Mouse (Mus musculus) neural tube, embryonic 12.5 days (tissue): ENCODE results near the gene C2cd2. TPM values are rescaled to one million over a fixed set of nuclear protein-coding genes. Genes with fewer than 3 reads are reported as not detected.

Source experiments
- ATAC-seq: fragments of 200-750 bp; cut with Nextera tagmentation; 2 replicates; pipeline ENCODE4 v1.8.0; 2017; ENCODE audit warnings: low read depth, mild to moderate bottlenecking, moderate TSS enrichment, moderate library complexity; ENCODE audit not compliant: low FRiP score
- H3K27ac ChIP-seq: fragments of 300-500 bp; sonication (generic); 2 replicates; pipeline ENCODE4 v1.5.1; 2016
- H3K27me3 ChIP-seq: fragments of 300-500 bp; sonication (generic); replicated peaks from 2 replicates; pipeline ENCODE4 v1.6.1; 2016; ENCODE audit warnings: mild to moderate bottlenecking
- H3K36me3 ChIP-seq: fragments of 300-500 bp; sonication (generic); 2 replicates; pipeline ENCODE4 v1.6.1; 2016; ENCODE audit warnings: mild to moderate bottlenecking
- H3K4me1 ChIP-seq: fragments of 300-500 bp; sonication (generic); 2 replicates; pipeline ENCODE4 v1.6.1; 2016
- H3K4me2 ChIP-seq: fragments of 300-500 bp; sonication (generic); replicated peaks from 2 replicates; pipeline ENCODE4 v1.6.1; 2016; ENCODE audit warnings: mild to moderate bottlenecking
- H3K4me3 ChIP-seq: fragments of 300-500 bp; sonication (generic); 2 replicates; pipeline ENCODE4 v1.5.1; 2016
- H3K9ac ChIP-seq: fragments of 300-500 bp; sonication (generic); 2 replicates; pipeline ENCODE4 v1.6.1; 2016; ENCODE audit warnings: mild to moderate bottlenecking
- H3K9me3 ChIP-seq: fragments of 300-500 bp; sonication (generic); 2 replicates; pipeline ENCODE4 v1.6.1; 2016; ENCODE audit warnings: mild to moderate bottlenecking
- WGBS: fragments of 180-500 bp; shearing (Covaris S2); methylation state at CpG from one replicate; pipeline ENCODE4 v1.1.7; 2016; 5-methylcytosine and 5-hydroxymethylcytosine counted together
- polyA plus RNA-seq: library from polyadenylated mRNA; unstranded; fragments of >200 nt; fragmentation: Nextera tagmentation; extraction: Ambion mirVana; gene quantifications from 2 replicates; pipeline ENCODE4 v1.2.1, GENCODE M21; 2016

The C2cd2 gene
- polyA plus RNA-seq, 1 experiment from 2014 or later: 17.1 TPM

DNA sequence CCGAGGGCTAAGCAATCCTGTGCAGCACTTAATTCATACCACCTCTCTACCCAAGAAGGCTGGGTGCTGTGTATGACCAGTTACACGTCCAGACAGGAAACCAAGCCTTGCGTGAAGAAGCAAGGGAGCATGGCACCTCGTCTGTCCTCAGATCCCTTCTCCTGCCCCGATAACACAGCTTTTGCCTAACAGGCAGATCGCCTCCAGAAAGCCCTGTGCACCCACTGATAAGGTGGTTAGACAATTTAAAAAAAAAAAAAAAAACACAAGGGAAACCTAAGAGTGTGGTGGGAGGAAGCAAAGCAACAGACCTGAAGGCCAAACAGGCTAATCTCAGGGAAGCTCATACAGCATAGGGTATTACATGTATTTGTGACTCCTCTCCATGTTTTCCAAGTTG lies 54.9 kb downstream of the C2cd2 start:
- no peaks in the 10 kb centered on the region for H3K36me3 ChIP-seq
- no peak overlapping the region for H3K4me3 ChIP-seq
- no peaks in the 10 kb centered on the region for H3K4me1 ChIP-seq
- H3K9ac ChIP-seq: no peak overlapping the region
- no peak for ATAC-seq
- H3K4me2 ChIP-seq: no peak overlapping the region
- no peaks in the 10 kb centered on the region for H3K9me3 ChIP-seq
- no peaks in the 10 kb centered on the region for H3K27me3 ChIP-seq
- H3K27ac ChIP-seq: no peak overlapping the region
- 86% methylated on average over 6 of the region's 6 CpGs for WGBS

DNA sequence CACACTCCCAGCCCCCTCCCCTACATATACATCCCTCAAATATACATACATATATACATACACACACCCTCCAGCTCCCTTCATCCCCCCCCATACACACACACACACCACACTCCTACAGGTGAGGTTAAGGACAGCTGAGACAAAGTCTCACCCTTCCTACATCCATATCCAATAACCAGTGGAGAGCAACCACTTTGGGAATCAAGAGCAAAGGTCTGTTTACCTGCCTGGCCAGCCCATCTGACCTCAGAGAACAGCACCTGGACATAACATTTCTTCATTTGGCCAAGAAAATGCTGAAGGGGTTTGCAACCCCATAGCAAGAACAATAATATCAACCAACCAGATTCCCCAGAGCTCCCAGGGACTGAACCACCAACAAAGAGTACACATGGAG lies 56.1 kb downstream of the C2cd2 start:
- Histone ChIP-seq H3K27me3 (no peaks in the 10 kb centered on the region), H3K27ac (no peak overlapping the region), H3K4me3 (no peak overlapping the region), H3K9me3 (no peaks in the 10 kb centered on the region), H3K36me3 (no peaks in the 10 kb centered on the region), H3K9ac (no peak overlapping the region), H3K4me1 (no peaks in the 10 kb centered on the region), H3K4me2 (no peak overlapping the region)
- no peak for ATAC-seq

DNA sequence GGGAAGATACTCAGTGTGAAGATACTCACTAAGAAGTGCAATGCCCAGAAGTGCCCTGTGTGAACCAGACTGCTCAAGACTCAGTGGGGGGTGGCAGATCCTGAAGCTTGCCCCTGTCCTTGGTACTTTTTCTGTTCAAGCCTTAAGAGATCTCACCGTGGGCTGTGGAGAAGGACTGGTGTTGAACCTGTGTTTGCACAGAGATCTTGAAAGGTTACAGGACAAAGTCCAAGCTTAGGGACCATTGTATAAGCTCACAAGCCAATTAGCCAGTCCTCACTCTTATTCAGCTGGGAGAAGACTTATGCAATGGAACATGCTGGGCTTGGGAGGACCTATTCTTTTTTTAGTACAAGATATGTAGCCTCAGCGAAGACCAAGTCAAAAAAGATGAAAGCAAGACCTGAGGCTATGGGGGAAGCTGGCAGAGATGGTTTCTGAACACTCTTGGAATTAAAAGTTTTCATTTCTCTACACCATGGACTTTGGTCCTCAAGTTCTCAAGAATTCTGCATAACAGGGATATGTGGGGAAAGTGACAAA lies 56.9 kb downstream of the C2cd2 start:
- WGBS: 77% methylated on average over 2 of the region's 2 CpGs
- no peak overlapping the region for H3K4me3 ChIP-seq

DNA sequence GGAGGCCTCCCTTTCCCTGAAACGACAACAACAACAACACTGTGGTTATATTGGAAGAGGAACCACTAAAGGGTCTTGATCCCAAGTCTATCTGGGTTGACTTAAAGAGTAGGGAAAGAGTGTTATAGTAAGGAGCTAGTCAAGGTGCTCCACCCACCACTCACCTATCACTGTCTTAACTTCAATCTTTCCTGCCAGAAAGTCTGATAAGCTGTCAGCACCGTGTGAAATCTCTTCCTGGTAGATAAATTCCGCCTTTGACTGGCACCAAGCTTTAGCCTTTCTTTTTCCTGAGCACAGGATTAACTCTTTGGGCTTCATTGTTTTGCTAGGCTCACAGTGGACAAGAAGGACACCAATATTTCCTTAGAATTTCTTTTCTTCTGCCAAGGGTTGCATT lies 58.4 kb downstream of the C2cd2 start:
- H3K4me2 ChIP-seq: no peak overlapping the region
- H3K9me3 ChIP-seq: no peaks in the 10 kb centered on the region
- no peaks in the 10 kb centered on the region for H3K4me1 ChIP-seq
- 81% methylated on average over 3 of the region's 3 CpGs for WGBS
- no peak for ATAC-seq
- no peaks in the 10 kb centered on the region for H3K27me3 ChIP-seq
- no peak overlapping the region for H3K4me3 ChIP-seq
- no peak overlapping the region for H3K27ac ChIP-seq
- no peaks in the 10 kb centered on the region for H3K36me3 ChIP-seq
- H3K9ac ChIP-seq: no peak overlapping the region

More for the DNA sequence above, 56.9 kb downstream of the C2cd2 start:
- Histone ChIP-seq H3K27me3 (no peaks in the 10 kb centered on the region), H3K9ac (no peak overlapping the region), H3K4me2 (no peak overlapping the region), H3K36me3 (no peaks in the 10 kb centered on the region), H3K27ac (no peak overlapping the region), H3K4me1 (no peaks in the 10 kb centered on the region), H3K9me3 (no peaks in the 10 kb centered on the region)
- no peak for ATAC-seq

DNA sequence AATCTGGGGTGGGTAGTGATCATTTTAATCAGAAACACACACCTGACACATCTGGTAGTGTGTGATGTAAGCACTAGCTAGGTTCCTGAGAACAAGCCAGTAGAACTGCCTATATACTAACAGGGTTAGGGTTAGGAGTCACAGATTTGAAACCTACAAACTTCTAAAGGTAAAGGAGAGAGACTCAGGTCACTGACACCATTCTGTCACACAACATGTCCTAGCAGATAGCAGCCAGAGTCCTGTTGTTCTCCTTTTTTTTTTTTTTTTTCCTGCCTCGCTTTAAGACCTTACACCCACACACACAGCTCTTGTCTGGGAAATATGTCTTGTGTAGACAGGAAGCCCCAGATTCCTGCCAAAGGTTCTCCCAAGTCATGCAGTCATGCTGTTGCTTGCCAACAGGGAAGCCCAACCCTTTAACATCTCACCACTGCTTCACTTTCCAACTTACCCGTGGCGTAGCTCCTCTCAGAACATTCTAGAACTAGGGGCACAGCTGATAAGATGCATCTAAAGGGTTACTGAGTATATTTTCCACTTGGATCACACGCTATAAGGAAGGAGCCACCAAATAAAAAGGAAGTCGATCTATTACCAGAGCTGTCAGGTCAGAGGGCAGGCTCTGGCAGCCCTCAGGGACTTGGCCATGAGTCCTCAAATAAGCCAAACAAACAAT lies 64.9 kb downstream of the C2cd2 start:
- 80% methylated on average over 5 of the region's 5 CpGs for WGBS
- Histone ChIP-seq H3K4me3 (no peak overlapping the region), H3K36me3 (no peaks in the 10 kb centered on the region), H3K9me3 (no peaks in the 10 kb centered on the region), H3K27ac (no peak overlapping the region), H3K9ac (no peak overlapping the region), H3K4me1 (0 out of 2 replicates have a peak, but pooled peaks cover 4% of the 10 kb centered on the region), H3K27me3 (no peaks in the 10 kb centered on the region), H3K4me2 (no peak overlapping the region)
- ATAC-seq: no peak

DNA sequence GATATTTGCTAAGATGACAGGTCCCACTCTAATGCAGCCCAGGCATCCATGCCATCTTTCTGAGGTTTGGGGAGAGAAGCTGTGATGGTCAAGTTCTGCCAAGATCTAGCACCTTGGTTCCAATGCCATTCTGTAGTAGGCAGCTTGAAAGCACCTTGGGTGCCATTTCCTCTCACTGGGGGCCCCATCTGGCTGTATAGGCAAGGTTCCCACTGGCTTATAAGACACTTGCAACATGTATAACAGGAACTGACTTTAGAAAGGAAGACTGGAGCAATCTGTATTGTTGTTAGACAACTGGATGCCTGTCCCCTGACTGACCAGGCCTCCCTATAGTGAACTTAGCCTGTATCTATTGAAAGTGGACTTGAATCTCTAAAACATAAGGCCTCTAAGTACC lies 74.6 kb downstream of the C2cd2 start:
- no peak overlapping the region for H3K4me2 ChIP-seq
- H3K4me3 ChIP-seq: no peak overlapping the region
- H3K27me3 ChIP-seq: no peaks in the 10 kb centered on the region
- no peak overlapping the region for H3K9ac ChIP-seq
- H3K27ac ChIP-seq: no peak overlapping the region
- no peak for ATAC-seq
- peaks cover 4% of the 10 kb centered on the region; the same call in 1 of the 2 replicates for H3K36me3 ChIP-seq
- H3K9me3 ChIP-seq: no peaks in the 10 kb centered on the region
- H3K4me1 ChIP-seq: no peaks in the 10 kb centered on the region

DNA sequence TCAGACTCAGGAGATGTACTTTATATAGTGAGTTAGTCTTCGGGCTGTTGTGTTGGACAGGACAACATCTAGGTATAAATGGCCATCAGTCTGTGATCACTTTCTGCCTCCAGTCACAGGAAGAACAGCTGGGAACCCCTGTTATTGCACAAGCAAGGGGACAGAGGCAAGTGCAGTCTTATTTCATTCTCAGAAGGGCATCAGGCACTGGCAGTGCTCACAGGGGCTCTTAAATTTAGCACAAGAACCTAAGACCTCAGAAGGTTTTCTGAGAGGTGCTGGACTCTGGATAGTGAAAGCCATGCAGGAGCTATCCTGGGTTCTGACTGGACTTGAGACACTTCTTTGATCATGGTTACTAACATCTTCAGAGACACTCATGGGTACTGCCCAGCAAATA lies 78.7 kb downstream of the C2cd2 start:
- Histone ChIP-seq H3K4me3 (no peak overlapping the region), H3K27ac (no peak overlapping the region), H3K9ac (no peak overlapping the region), H3K36me3 (0 out of 2 replicates have a peak, but pooled peaks cover 4% of the 10 kb centered on the region), H3K4me2 (no peak overlapping the region), H3K9me3 (no peaks in the 10 kb centered on the region), H3K27me3 (no peaks in the 10 kb centered on the region), H3K4me1 (no peaks in the 10 kb centered on the region)
- ATAC-seq: no peak
- WGBS: 95% methylated on average over 1 of the region's 1 CpGs

DNA sequence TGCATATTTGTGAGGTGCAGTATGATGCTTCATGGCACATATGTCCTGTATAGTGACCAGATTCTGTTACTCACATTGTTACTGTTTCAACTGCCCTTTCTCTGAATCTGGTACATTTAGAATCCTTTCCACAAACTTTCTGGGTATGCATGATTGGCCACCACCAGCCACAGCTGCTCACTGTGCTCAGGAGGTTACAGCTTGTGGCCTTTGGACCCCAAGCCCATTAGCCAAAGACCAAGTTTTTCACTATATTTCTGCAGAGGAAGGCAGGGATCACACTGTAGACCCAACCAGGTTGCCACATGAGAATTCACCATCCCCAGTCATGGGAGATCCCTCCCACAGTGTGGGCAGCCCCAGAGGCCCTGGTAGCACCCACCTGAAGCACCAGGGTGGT lies 79.5 kb downstream of the C2cd2 start:
- no peaks in the 10 kb centered on the region for H3K9me3 ChIP-seq
- ATAC-seq: no peak
- H3K4me1 ChIP-seq: no peaks in the 10 kb centered on the region
- H3K4me2 ChIP-seq: no peak overlapping the region
- no peak overlapping the region for H3K27ac ChIP-seq
- H3K27me3 ChIP-seq: no peaks in the 10 kb centered on the region
- H3K9ac ChIP-seq: no peak overlapping the region
- H3K4me3 ChIP-seq: no peak overlapping the region
- H3K36me3 ChIP-seq: 0 out of 2 replicates have a peak, but pooled peaks cover 4% of the 10 kb centered on the region

DNA sequence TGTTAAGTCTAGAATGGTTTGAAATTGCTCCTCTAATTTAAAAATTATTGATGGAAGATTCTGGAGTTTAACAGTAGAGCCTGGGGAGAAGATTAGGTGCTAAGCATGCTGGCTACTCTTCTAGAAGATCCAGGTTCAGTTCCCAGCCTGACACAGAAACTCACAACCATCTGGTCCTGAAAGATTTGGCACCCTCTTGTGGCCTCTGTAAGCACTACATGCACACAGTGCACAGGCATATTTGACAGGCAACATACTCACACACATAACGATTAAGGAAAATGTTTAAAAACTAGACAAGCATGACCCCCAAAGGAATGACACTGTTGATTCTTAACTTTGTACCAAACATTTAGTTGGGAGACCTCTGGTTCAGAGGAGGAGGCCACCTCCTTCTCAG lies 83.3 kb downstream of the C2cd2 start:
- ATAC-seq: no peak
- no peak overlapping the region for H3K9ac ChIP-seq
- no peak overlapping the region for H3K27ac ChIP-seq
- no peak overlapping the region for H3K4me2 ChIP-seq
- no peaks in the 10 kb centered on the region for H3K27me3 ChIP-seq
- H3K4me3 ChIP-seq: no peak overlapping the region
- H3K36me3 ChIP-seq: 0 out of 2 replicates have a peak, but pooled peaks cover 4% of the 10 kb centered on the region
- no peaks in the 10 kb centered on the region for H3K4me1 ChIP-seq
- H3K9me3 ChIP-seq: no peaks in the 10 kb centered on the region
- WGBS: 74% methylated on average over 1 of the region's 1 CpGs

DNA sequence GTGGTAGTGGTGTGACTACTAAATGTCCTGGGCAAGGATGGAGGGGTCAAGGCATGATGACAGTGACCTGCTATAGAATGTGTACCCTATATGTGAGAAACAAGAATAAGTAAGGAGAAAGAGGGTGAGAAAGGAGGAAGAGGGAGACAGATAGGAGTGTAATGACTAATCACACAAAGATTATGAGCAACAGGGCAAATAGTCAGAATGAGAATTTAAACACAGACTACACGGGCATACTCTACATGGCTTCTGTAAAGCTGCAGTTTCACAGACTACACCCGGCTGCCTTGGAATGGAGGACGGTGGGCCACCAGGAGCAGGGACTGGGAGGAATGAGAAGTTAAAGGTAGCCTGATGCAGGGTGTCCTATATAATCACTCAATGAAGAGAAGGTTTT lies 84.9 kb downstream of the C2cd2 start:
- H3K4me2 ChIP-seq: no peak overlapping the region
- H3K9ac ChIP-seq: no peak overlapping the region
- ATAC-seq: no peak
- H3K36me3 ChIP-seq: no peaks in the 10 kb centered on the region
- no peaks in the 10 kb centered on the region for H3K9me3 ChIP-seq
- 98% methylated on average over 3 of the region's 3 CpGs for WGBS
- H3K4me3 ChIP-seq: no peak overlapping the region
- H3K27me3 ChIP-seq: no peaks in the 10 kb centered on the region
- H3K27ac ChIP-seq: no peak overlapping the region
- H3K4me1 ChIP-seq: no peaks in the 10 kb centered on the region

DNA sequence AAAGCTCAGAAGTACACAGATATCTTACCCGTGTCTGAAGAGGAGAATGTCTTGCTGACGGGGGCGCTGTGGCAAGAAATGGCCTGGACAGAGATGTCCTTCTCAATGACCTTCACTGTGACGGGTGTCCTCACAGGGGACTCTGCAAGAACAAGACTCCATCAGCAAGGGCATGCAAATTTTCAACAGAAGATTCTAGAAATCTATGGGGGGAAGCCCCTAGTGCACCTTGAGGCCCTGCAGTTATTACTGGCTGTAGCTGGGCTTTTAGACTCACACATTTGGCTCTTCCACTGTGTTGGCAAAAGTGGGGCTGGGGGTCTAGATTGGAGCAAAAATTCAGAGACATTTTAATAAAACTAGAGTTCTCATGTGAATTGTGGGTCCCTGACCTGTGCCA lies 87.3 kb downstream of the C2cd2 start:
- Histone ChIP-seq H3K9ac (no peak overlapping the region), H3K4me2 (no peak overlapping the region), H3K36me3 (no peaks in the 10 kb centered on the region; the same call in 1 of the 2 replicates), H3K4me3 (no peak overlapping the region), H3K4me1 (no peaks in the 10 kb centered on the region), H3K27ac (no peak overlapping the region), H3K27me3 (no peaks in the 10 kb centered on the region), H3K9me3 (no peaks in the 10 kb centered on the region)
- no peak for ATAC-seq
- 90% methylated on average over 4 of the region's 4 CpGs for WGBS

DNA sequence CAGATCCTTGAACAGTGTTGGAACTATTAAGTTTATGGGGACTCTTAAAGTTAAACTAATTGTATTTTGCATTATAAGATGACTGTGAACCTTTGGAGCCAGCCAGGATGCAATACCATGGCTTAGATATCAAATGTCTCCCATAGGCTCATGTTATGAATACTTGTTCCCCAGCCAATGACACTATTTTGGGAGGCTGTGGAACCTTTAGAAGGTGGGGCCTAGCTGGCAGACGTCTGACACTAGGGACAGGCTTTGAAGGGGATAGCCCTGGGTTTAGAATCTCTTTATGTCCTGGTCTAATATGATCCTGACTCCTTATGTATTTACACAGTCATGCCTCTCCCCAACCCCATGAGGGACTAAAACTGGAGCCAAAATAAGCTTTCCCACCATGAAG lies 88.0 kb downstream of the C2cd2 start:
- WGBS: 67% methylated on average over 1 of the region's 1 CpGs
- H3K4me1 ChIP-seq: no peaks in the 10 kb centered on the region
- no peak overlapping the region for H3K9ac ChIP-seq
- no peaks in the 10 kb centered on the region for H3K27me3 ChIP-seq
- no peak overlapping the region for H3K27ac ChIP-seq
- H3K9me3 ChIP-seq: no peaks in the 10 kb centered on the region
- no peaks in the 10 kb centered on the region; the same call in 1 of the 2 replicates for H3K36me3 ChIP-seq
- no peak overlapping the region for H3K4me2 ChIP-seq
- H3K4me3 ChIP-seq: no peak overlapping the region
- ATAC-seq: no peak

DNA sequence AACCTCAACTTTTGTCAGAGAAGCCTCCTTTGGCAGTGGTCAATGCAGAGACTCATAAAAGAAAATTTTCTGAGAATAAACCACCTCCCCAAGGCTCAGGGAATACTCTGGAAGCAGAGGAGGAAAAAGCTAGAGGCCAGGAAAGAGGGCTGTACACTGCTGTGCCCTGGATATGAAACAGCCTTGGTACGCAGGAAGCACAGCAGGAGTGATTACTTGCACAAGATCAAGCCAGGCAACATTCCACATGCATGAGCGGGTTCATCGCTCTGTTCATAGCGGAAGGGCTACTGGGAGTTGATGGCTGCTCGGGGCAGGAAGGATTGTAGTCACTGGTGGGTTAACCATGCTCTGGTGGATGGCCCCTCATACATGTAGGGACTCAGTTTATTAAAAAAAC lies 89.7 kb downstream of the C2cd2 start:
- H3K9ac ChIP-seq: no peak overlapping the region
- H3K4me2 ChIP-seq: no peak overlapping the region
- 75% methylated on average over 5 of the region's 5 CpGs for WGBS
- no peaks in the 10 kb centered on the region for H3K9me3 ChIP-seq
- H3K36me3 ChIP-seq: peaks cover 13% of the 10 kb centered on the region; the same call in 1 of the 2 replicates
- no peaks in the 10 kb centered on the region for H3K27me3 ChIP-seq
- no peaks in the 10 kb centered on the region for H3K4me1 ChIP-seq
- no peak for ATAC-seq
- H3K4me3 ChIP-seq: no peak overlapping the region
- no peak overlapping the region for H3K27ac ChIP-seq
